Mouse (Mus musculus) left cerebral cortex, postnatal 10 days (tissue): Measurements from ENCODE around the gene Rarres2. TPM values are rescaled to one million over a fixed set of nuclear protein-coding genes. Genes with fewer than 3 reads are reported as not detected.

ENCODE experiments used
- total RNA-seq, 2 experiments: library from RNA; stranded (reverse); gene quantifications; 2 replicates each; pipeline ENCODE4 v1.2.3; 2021

The Rarres2 gene
- total RNA-seq, 2 experiments from 2014 or later, result 6.2 to 7.0 TPM

Other genes with a start within 250 kb of the Rarres2 start
- 10 to 100 TPM; 50.3 to 53.0 TPM for gene Krba1, start 177.2 kb downstream of the Rarres2 start, total RNA-seq
- gene Zfp467, start 127.0 kb downstream of the Rarres2 start, total RNA-seq, result 10 to 100 TPM; 20.8 to 21.0 TPM
- gene Sspo, start 124.6 kb downstream of the Rarres2 start, total RNA-seq, result 1 to 10 TPM in 1 of 2 experiments, under 1 TPM in 1; 0.36 to 1.5 TPM
- gene Atp6v0e2, start 35.2 kb downstream of the Rarres2 start, total RNA-seq, result 100 to 1,000 TPM; 485 to 501 TPM
- gene Lrrc61, start 18.0 kb downstream of the Rarres2 start, total RNA-seq, result 10 to 100 TPM; 28.9 to 31.6 TPM
- not detected for gene Gm45021, start 16.8 kb upstream of the Rarres2 start, total RNA-seq
- 10 to 100 TPM; 28.0 to 29.5 TPM for gene Repin1, start 21.1 kb upstream of the Rarres2 start, total RNA-seq
- gene Gm44965, start 21.2 kb upstream of the Rarres2 start, total RNA-seq, result not detected
- gene Zfp775, start 29.3 kb upstream of the Rarres2 start, total RNA-seq, result 1 to 10 TPM; 5.8 to 6.8 TPM
- 10 to 100 TPM; 17.1 to 17.3 TPM for gene AI854703, start 54.0 kb upstream of the Rarres2 start, total RNA-seq
- 1 to 10 TPM; 1.3 to 1.8 TPM for gene Gimap8, start 74.4 kb upstream of the Rarres2 start, total RNA-seq
- gene Gimap9, start 103.3 kb upstream of the Rarres2 start, total RNA-seq, result 1 to 10 TPM; 1.2 to 1.4 TPM
- under 1 TPM; 0.55 to 0.66 TPM for gene Gimap4, start 111.8 kb upstream of the Rarres2 start, total RNA-seq
- gene Gimap6, start 135.4 kb upstream of the Rarres2 start, total RNA-seq, result 1 to 10 TPM; 6.5 to 7.0 TPM
- not detected for gene Gm28053, start 145.8 kb upstream of the Rarres2 start, total RNA-seq
- not detected for gene Gimap7, start 145.8 kb upstream of the Rarres2 start, total RNA-seq
- gene Gimap1, start 166.3 kb upstream of the Rarres2 start, total RNA-seq, result 1 to 10 TPM; 3.1 to 3.4 TPM
- 1 to 10 TPM; 1.2 to 1.6 TPM for gene Gimap5, start 173.4 kb upstream of the Rarres2 start, total RNA-seq
- not detected for gene Gimap3, start 198.1 kb upstream of the Rarres2 start, total RNA-seq